Mouse (Mus musculus) spleen, postnatal 14 days (tissue): ENCODE data around the gene Gm20696.

Experiments
- DNase-seq, 2 experiments: peaks; one replicate each; pipeline ENCODE4 v3.0.0; 2021 to 2022; ENCODE audit warnings: low spot score in 2 of 2

Gene Gm20696

GRCm38 (mm10) chr6:99330169-99330568 lies 336.4 kb downstream of the Gm20696 start:
- DNase-seq: no peak

GRCm38 (mm10) chr6:99328634-99329033 lies 338.0 kb downstream of the Gm20696 start:
- DNase-seq: no peak

GRCm38 (mm10) chr6:99328146-99328545 lies 338.5 kb downstream of the Gm20696 start:
- no peak for DNase-seq

- no peak for DNase-seq
Measured at GRCm38 (mm10) chr6:99327721-99328120, 338.9 kb downstream of the Gm20696 start.

GRCm38 (mm10) chr6:99325881-99326280 lies 340.7 kb downstream of the Gm20696 start:
- no peak for DNase-seq

- DNase-seq: no peak
Measured at GRCm38 (mm10) chr6:99325461-99325860, 341.1 kb downstream of the Gm20696 start.

- DNase-seq: no peak
Measured at GRCm38 (mm10) chr6:99322132-99322904, 344.3 kb downstream of the Gm20696 start.

- DNase-seq: no peak
Measured at GRCm38 (mm10) chr6:99320444-99320843, 346.2 kb downstream of the Gm20696 start.

GRCm38 (mm10) chr6:99319415-99320405 lies 346.9 kb downstream of the Gm20696 start:
- no peak for DNase-seq

GRCm38 (mm10) chr6:99314746-99315145 lies 351.9 kb downstream of the Gm20696 start:
- DNase-seq: no peak

- DNase-seq: no peak
Measured at GRCm38 (mm10) chr6:99310529-99310928, 356.1 kb downstream of the Gm20696 start.

GRCm38 (mm10) chr6:99310171-99310500 lies 356.5 kb downstream of the Gm20696 start:
- DNase-seq: no peak

GRCm38 (mm10) chr6:99309466-99310170 lies 357.0 kb downstream of the Gm20696 start:
- no peak for DNase-seq

- no peak for DNase-seq
Measured at GRCm38 (mm10) chr6:99305751-99306150, 360.8 kb downstream of the Gm20696 start.

GRCm38 (mm10) chr6:99305236-99305635 lies 361.4 kb downstream of the Gm20696 start:
- DNase-seq: no peak

- no peak for DNase-seq
Measured at GRCm38 (mm10) chr6:99302662-99303435, 363.7 kb downstream of the Gm20696 start.

- DNase-seq: no peak
Measured at GRCm38 (mm10) chr6:99301923-99302322, 364.7 kb downstream of the Gm20696 start.

GRCm38 (mm10) chr6:99300235-99300634 lies 366.4 kb downstream of the Gm20696 start:
- DNase-seq: no peak

GRCm38 (mm10) chr6:99299196-99299595 lies 367.4 kb downstream of the Gm20696 start:
- DNase-seq: no peak

GRCm38 (mm10) chr6:99297535-99297934 lies 369.1 kb downstream of the Gm20696 start:
- DNase-seq: no peak

GRCm38 (mm10) chr6:99295495-99295894 lies 371.1 kb downstream of the Gm20696 start:
- no peak for DNase-seq
